Mouse (Mus musculus) adrenal gland, postnatal 25 days (tissue): ENCODE data around the gene Pgf. TPM values are rescaled to one million over a fixed set of nuclear protein-coding genes. Genes with fewer than 3 reads are reported as not detected.

ENCODE experiments used
- DNase-seq: peaks from one replicate; pipeline ENCODE4 v3.0.0; 2021; ENCODE audit warnings: mixed read lengths
- total RNA-seq: library from RNA; stranded (reverse); gene quantifications from 2 replicates; pipeline ENCODE4 v1.2.3, GENCODE M21; 2021

Gene Pgf
- total RNA-seq, 1 experiment from 2014 or later: 1.4 TPM

DNA sequence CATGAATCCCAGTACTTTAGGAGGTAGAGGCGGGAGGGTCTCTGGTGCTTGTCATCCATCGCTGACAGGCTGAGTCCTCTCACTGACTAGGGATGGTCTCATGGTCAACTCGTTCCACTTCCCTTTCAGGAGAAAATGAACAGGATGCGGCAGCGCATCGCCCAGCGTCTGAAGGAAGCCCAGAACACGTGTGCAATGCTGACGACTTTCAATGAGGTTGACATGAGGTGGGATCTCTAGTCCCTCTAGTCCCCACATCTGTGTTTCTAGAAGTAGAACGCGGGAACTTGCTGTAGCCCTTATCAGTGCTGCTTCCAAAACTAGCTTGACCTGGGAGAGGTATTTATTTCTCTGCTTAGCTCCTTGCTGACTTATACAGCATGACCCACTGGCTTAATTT, 53.9 kb downstream of the Pgf start:
- DNase-seq: no peak

DNA sequence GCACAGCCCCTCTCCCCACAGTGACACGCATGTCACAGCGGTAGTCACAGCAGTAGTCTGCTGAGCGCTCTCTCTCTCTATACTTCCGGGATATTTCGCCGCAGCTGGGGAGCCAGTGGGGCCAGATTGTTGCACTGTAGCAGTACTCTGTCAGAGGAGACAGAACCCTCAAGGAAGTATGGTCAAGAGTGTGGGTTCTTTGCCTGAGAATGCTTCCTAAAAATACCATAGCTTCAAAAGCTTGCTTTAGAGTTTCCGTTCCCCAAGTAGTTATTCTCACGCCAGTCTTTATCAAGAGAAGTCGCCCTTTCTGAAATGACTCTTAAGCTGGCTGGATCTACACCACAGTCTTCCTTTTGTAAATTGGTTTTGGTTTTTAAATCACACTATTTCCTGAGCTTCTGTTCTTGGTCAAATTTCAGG, 54.5 kb downstream of the Pgf start:
- no peak for DNase-seq

DNA sequence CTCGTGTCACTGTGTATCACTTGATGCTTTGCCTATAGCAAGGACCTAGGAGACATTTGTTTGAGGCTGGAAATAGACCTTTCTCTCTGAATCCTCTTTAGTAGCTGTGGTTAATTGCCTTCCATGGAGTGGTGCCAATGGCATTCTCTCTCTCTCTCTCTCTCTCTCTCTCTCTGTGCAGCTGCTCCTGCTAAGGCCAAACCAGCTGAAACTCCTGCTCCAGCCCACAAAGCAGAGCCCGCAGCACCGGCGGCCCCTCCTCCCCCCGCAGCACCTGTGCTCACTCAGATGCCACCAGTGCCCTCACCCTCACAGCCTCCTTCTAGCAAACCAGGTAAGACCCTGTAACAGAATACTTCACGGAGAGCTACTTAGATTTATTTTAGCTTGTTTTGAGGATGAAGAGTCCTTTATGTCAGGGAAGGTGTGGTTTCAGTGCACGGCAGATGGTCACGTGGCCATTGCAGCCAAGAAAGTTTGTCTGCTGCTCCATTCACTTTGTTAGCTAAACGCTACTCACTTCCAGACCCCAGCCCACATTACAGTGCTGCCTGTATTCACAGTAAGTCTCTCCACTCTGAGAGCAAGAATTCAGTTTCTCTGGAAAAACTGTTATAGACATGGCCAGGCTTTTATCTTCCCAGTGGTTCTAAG, 55.7 kb downstream of the Pgf start:
- DNase-seq: no peak

Other genes starting within 250 kb of the Pgf start
- gene Fcf1, start 206.9 kb downstream of the Pgf start, total RNA-seq: 94.7 and 95.8 TPM in 2 replicates
- 30.9 and 37.3 TPM in 2 replicates for gene Arel1, start 206.9 kb downstream of the Pgf start, total RNA-seq
- gene Ylpm1, start 181.5 kb downstream of the Pgf start, total RNA-seq: 63.0 and 66.6 TPM in 2 replicates
- 3.1 and 6.2 TPM in 2 replicates for gene Prox2, start 67.0 kb downstream of the Pgf start, total RNA-seq
- 288 and 302 TPM in 2 replicates for gene Dlst, start 67.0 kb downstream of the Pgf start, total RNA-seq
- 1.0 and 1.1 TPM in 2 replicates for gene Rps6kl1, start 26.5 kb downstream of the Pgf start, total RNA-seq
- gene Eif2b2, start 41.7 kb upstream of the Pgf start, total RNA-seq: 68.0 and 83.9 TPM in 2 replicates
- 9.9 and 14.3 TPM in 2 replicates for gene Mlh3, start 92.8 kb upstream of the Pgf start, total RNA-seq
- 30.2 and 42.2 TPM in 2 replicates for gene Acyp1, start 110.6 kb upstream of the Pgf start, total RNA-seq
- gene Zc2hc1c, start 110.8 kb upstream of the Pgf start, total RNA-seq: 1.8 and 1.9 TPM in 2 replicates
- gene Nek9, start 161.6 kb upstream of the Pgf start, total RNA-seq: 75.7 and 94.0 TPM in 2 replicates
- 287 and 302 TPM in 2 replicates for gene Tmed10, start 197.1 kb upstream of the Pgf start, total RNA-seq